Mouse (Mus musculus) kidney, postnatal 25 days (tissue): Measurements from ENCODE around the gene Smap1.

Experiments used
- DNase-seq, 2 experiments: peaks; one replicate each; pipeline ENCODE4 v3.0.0; 2021; ENCODE audit warnings: mixed read lengths in 2 of 2

Gene Smap1

DNA sequence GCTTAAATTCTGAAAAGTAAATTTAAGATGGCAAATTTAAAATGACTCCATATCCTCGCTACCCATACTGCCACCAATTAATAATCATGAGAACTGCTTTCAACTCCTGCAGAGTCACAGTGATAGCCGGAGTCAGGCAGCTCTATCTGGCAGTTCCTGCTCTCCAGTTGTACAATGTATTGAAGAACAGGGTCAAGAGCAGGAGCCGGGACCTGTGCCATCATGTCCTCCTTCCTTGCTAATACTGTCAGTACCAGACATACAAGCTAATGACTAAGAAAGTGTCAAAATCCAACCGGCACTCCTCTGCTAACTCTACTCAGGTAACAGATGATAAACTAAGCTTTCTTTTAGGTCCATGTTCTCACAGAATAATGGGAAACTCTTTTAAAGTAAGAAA, 3.0 kb downstream of the Smap1 start:
- no peak for DNase-seq

DNA sequence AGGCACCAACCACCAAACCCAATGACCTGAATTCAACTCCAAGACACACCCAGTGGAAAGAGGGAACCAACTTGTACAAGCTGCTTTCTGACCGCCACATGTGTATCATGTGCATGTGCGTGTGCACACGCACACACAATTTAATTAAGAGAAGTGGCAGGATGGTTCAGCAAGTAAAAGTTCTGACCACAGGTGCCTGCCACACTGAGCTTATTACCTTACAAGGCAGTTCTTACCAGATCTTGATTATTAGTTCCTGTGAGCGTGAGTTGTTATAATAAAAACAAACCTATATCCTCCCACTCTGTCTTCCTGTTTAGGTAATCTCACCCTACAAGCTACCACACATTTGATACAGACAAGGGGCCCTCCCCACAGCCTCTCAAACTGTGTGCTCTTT, 6.6 kb downstream of the Smap1 start:
- DNase-seq: no peak

DNA sequence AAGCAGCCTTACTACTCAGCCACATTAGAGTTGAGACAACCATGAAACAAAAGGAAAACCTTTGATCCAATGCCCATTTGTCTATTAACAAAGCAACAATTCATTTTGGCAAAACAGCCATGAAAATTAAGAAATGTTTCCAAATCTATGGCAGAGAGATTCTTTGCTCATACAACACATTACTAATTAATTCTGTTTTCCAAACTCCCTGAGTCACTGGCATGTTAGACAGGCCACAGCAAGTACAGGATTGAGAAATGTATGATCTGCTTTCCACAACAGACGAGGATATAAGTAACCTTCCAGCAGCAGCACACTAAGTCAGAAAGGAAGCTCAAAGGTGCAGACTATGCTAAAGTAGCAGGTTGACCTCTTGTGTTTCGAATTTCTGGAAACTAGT, 9.1 kb downstream of the Smap1 start:
- DNase-seq: no peak

DNA sequence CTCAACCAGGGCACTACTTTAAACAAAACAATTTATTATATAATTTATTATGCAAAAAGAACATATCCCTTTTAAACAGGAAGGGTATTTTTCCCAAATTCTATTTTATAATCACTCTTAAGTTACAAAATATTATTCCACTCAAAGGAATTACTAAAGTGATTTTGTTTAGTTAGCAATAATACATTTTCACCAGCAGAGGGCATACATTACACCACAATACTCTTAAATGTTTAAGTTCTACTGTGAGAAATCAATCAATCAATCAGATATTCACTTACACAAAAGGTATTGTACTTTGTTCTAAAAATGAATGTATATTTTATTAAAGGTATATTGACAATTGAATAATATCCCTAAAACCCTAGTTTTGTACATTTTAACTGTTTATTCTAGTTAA, 16.0 kb downstream of the Smap1 start:
- DNase-seq: no peak

DNA sequence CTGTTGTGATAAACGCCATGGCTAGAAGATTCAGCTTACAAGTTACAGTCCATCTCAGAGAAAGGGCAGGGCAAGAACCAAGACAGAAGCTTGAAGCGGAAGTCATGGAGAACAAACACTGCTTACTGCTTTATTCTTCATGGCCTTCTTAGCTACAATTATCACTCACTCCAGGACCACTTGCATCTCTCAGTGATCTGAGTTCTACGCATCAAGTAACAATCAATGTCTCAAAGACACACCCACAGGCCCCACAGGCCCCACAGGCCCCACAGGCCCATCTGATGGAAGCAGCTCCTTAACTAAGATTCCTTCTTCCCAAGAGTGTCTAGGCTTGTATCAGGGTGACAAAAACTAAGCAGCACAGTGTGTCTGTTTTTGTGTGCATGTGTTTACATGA, 18.8 kb downstream of the Smap1 start:
- no peak for DNase-seq

DNA sequence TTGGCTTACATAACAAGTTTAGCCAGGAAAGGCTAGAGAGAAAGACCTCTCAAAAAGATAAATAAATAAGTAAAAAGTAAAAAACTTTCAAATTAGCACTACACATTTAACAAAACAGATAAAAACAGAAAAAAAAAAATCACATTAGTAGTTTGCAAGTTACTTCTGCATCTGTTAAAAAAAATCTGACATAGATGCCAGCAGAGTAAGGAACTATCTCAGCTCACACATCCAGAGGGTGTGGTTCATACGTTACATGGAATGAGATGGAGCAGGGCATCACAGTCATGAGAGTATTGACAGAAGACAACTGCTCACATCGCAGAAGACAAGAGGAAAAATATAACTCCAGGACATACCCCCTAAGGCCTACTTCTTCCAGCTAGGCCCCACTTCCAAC, 19.4 kb downstream of the Smap1 start:
- DNase-seq: no peak

DNA sequence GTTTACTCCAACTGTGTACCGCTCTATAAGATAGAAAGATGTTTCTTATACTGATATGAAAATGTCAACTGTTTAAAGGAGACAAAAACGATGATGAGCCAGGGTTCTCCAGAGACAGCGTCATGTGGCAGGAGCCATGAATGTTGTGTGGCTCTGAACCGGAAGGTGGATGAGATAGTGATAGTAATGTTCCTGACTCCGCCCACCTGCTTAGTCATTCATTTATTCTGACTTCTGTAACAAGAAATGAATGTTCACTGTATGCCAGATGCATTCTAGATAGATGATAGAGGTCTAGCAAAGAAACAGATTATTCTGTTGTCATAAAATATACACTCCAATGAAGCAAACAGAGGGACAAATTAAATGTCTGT, 22.5 kb downstream of the Smap1 start:
- no peak for DNase-seq

DNA sequence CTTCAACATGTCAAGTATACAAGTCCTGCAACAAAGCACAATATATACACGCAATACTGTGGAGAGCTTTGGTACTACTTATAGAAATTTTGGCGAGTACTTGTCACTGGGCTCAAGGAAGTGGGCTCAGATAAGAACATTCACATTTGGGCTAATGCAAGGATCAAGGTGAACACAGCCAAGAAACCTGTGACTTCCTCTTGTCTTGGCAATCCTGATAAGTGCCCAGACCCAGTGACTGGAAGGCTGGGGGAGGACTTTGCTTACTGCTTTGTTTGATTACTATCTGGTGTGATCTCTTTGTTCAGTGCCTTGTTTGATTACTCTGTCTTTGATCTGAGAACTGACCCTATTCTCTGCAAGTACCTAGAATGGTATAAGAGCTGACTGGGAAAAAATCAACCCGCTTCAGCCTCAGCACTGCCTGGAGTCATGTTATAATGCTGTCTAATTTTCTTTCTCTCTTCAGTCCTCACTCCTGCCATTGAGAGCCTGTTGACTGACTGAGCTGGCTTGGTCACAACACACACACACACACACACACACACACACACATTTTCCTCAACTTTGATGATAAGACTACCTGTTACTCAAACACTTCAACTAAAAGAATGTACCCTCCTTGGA, 23.0 kb downstream of the Smap1 start:
- DNase-seq: no peak

DNA sequence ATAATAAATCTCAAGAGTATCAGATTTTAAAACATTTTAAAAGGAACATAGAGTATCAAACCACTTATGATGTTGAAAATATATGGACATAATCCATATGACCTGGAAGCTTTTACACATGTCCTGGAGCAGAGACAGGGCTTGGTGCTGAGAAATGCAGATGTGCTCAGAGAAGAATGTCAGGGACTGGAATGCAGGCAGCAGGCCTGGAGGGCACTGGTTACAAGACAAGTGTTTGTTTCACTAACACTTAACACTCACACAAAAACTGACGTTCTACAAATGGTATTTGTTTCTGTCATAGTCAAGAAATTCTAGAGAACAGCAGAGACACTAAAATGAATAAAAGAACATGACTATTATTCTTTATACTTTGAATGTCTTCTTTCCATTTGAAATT, 30.0 kb downstream of the Smap1 start:
- no peak for DNase-seq

DNA sequence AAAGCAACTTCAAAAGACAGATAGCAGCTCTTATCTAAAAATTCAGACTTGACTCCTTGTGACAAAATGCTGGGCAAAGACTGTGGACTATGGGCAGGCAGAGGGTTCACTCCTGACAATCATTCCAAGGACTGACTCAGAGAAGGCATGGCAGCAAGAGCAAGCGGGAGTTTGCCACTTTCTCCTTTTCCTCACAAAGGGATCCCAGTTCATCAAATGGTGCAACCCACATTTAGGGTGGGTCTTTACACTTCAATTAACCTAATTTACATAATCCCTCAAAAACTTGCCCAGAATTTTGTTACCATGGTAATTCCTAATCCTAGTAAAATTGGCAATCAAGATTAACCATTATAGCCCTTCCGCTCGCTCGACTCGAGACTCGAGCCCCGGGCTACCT, 37.2 kb downstream of the Smap1 start:
- no peak for DNase-seq

DNA sequence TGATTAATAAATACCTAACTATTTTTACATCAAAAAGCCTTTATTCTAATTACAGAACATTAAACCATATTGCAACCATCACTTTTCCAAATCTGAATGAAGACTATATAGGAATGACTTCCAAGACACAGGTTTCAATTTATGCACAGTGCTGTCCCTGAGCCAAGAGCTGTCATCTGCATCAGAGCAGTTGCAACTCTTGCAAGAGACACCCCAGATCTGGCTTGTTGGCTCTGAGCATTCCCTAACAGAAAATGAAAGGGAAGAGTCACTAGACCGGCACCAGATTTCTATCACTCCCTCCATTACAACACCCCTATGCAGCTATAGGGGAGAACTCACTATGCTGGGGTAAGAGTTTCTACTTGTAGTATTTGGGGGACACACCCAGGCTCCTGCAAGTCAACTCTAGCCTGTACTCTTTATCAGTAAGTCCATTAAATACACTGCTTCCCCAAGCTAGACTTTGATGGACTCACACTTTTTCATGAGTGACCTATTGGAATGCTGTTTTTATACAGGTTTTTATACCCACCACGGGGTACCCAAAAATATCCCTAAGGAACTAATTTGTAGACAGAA, 37.9 kb downstream of the Smap1 start:
- no peak for DNase-seq

DNA sequence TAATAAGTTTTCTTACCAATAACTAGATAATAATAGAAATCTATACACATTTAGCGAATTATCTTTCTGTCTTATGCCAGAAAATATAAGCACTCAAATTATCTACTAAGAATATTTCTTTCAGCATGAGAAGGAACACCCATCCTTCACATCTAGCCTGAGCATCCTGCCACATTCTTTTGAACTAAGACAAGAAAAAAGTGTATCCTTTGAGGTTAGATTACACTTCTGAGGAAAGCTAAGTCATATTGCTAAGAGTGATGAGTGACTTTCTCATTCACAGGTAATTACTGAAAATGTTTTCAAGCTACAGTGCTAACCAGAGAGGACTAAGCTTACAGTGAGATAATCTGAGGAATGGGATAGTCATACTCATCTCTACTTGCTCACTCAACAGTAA, 39.4 kb downstream of the Smap1 start:
- no peak for DNase-seq

DNA sequence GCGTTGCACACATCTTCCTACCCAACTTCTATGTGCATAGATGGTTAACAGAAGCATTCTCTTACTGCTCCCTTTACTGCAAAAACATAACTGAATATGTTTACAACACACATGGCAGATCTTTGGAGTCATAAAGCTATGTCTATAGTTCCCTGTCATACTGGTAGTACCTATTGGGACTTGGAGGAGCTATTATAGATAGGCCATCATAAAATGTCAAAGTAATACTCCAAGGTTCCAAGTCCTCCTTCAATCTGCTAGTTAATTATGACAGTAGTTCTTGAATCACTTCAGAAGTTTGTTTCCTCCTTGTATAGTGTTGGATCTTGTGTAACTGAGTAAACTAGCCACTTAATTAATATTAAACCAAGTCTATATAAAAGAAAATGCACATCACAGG, 49.9 kb downstream of the Smap1 start:
- no peak for DNase-seq

DNA sequence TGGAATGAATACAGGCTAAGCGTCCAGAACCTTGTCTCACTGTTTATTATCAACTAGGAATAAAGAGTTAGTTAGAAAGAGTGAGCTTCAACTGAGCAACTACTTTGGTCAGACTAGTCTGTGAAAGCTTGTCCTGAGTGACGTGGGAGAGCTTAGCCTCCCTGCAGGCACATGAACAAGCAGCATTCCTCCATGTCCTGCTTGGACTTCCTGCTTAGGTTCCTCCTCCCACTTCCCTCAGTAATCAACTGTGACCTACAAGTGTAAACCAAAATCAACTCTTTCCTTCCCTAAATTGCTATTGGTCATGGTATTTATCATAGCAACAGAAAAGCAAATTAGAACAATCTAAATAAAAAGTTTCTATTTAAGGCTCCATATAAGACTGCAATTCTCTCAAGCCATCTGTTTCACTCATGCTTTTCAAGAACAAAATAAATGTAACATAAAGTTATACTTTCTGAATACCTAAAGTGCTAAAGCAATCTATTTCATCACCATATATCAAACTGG, 54.7 kb downstream of the Smap1 start:
- DNase-seq: no peak

DNA sequence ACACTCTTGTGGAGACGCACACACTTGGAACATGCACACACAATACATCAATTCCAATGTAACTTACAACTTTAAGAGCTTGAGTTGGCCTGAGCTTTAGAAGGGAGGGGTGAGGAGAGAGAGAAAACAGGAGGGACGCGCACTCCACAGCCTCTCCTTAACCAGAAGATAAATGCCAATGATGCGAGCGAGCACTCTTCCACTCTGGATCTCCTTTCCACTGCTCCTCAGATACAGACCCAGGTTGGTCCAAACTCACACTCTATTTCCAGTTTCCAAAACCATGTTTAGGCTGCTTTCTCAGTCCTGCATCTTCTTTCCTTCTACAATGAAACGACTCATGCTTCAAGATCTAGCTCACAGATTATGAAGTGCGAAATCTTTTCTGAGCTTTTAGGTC, 56.6 kb downstream of the Smap1 start:
- DNase-seq: no peak

DNA sequence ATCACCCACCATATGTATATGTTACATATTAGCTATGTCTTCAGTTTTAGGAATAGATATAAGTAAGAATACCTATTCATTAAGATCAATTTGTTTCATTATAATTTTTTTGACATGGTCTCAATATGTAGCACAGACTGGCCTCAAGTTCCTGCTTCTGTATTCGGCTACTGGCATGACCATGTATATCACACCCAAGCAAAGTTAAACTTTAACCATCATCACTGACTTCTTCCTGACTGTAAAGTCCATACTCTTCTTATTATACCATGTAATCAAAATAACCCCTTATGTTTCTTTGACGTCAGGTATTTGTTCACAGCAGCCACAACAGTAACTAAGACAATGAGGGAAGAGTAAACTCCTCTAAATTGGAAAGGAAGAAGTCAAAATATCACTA, 61.2 kb downstream of the Smap1 start:
- no peak for DNase-seq

DNA sequence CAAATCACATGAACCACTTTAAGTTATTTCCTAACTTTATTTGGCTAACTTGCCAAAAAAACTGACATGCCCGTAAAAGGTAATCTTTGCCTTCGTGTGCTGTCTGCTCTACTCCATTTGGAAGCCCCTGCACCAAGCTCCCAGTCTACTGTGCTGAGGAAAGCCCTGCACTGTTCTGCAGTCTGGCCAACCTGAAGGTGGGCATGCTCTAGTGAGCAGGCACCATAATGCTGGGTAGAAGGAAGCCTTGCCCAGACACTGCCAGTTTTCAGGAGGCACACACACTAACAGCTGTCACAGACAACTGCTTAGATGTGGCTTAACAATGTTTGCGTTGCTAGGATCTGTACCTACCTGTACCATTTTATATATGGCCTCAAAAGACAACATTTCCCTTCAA, 66.5 kb downstream of the Smap1 start:
- DNase-seq: no peak

DNA sequence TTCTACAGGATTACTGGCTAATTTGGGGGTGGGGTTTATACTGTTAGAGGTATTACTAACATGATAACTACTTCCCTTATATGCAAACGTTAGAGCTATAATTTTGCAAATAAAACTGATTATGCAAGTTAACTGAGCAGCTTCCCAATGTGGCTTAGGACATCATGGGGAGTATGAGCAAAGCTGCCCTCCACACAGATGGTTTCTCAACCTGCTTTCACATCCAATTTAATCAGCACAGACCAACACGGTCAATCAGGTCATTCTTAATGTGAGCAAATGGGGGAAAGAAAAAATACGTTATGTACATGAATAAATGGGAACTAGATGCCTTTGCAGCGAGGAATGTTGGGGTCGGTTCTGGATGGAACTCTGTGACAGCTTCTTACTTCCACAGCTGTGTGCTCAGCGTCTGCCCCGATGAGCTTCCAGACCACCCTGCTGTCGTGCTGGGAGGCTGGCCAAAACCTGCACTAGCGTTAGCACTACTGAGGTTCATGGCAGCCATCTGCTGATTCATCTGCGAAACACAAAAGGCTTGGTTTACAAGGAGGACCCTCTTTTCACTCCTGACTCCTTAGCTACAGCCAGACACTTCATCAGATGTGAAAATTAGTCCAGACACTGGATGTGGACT, 76.0 kb downstream of the Smap1 start:
- no peak for DNase-seq

DNA sequence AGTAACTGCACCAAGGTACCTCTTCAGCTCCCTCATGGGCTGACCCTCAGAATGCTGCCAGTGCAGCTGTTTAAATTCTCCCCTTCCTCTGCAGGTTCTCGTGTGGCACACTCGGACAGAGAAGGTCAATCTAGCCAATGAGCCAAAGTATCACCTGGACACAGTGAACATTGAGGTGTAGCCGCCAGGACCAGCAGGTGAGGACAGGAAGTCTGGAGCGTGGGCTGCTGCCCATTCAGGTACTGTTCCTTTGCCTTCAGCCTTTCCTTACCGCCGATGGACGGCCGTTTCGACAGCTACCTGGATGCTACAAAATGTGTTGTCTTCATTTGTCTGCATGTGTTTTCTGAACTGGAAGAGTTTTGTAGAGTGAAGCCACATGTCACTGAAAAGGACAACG, 77.1 kb downstream of the Smap1 start:
- DNase-seq: no peak

DNA sequence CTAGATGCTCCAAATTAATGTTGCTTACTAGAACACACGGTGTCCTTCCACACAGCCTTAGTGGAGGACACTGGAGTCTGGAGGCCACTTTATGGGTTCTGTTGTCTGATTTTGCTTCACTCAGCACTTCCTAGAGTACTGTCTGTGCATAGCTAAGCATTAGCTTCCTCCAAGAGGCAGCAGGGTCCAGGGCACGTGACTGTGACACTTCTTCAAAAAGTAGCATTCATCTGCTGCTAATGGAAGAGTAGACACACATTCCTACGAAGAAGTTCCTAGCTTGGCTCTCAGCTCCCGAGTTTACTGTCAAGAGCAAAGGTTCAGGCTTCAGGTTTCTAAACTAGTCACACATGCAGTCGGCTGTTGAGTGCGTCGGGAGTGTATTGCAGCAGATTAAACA, 78.3 kb downstream of the Smap1 start:
- peak; percentile 34 to 59 for DNase-seq

DNA sequence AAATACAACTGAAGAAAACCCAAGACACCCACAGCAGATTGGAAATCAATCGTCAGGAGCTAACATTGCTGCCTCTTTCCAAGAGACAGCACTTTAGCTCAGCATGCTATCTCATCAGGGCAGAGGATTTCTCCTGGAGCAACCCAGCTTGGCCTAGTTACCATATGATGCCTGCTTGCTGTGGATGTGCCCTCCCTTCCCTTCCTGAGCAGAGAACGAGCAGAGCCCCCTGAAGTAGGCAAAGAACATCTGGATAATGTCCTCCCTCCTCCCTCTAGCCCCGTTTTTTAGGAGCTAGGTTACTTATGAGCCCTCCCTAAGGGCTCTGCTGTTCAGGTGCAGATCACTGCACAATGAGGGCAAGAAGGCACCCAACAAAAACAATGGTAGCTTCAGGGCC, 79.5 kb downstream of the Smap1 start:
- DNase-seq: no peak

DNA sequence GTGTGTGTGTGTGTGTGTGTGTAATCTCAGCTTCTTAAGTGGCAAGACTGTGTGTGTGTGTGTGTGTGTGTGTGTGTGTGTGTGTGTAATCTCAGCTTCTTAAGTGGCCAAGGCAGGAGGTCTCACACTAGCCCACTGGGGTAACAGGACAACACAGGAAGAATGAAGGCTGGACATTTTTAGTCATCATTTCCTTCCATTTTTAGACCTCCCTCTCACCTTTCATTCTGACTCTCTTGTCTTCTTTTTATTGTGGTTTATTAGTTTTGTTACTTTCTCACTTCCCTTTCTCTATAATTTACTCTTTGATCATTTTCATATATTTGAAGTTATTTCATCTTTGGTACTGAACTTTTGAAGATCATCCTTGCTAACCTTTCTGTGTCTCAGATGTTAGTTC, 81.2 kb downstream of the Smap1 start:
- no peak for DNase-seq

DNA sequence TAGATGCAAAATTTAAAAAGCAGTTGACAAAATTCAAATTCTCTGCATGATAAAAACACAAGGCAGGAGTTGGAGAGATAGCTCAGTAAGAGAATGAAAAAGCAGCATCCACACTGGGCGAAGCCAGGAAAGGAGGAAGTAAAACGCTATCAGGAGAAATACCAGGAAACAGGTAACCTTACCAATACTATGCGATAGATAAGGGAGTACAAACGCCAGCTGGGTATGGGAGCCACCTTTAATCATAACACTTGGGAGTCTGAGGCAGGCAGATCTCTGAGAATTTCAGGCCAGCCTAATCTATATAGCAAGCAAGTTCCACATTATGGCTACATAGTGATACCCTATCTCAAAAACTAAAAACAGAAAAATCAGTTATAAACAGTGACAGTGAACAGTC, 85.5 kb downstream of the Smap1 start:
- no peak for DNase-seq

DNA sequence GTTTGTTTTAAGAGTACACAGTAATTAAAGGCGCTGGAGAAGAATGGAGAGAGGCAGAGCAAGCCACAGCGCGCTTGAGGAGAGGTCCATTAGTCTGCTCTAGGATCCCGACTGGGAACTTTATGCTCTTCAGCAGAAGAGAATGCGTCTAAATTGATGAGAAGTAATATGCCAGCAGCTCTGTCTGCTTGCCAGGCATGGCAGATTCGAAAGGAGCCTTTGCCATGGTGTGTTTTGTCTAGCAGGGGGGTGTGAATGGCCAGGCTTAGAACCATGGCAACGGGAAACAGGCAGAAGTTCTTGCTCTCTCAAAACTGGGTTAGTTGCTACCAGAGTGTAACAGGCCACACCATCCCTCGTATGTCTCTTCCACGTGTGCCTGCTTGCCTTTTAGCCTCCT, 87.3 kb downstream of the Smap1 start:
- no peak for DNase-seq

DNA sequence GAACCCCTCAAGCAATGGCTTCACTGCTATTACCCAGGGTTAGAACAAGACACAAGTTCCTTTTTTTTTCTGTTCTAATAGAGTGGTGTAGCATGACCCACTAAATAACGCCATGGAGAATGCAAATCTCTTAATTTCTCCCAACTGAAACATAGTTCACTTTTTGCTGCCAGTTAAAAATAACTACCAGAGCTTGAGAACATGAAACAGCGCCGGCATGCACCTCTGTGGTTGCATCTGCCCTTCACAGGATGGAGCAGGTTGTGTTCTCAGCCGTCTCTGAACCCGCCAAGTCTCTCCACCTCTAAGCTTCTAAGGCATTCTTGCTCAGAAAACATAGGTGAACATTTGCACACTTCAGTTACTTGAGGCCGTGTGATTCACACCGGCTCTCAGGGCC, 87.9 kb downstream of the Smap1 start:
- no peak for DNase-seq
